Mouse (Mus musculus) liver, embryonic 14.5 days (tissue): Measurements from ENCODE around the gene Wdr17. TPM values are rescaled to one million over a fixed set of nuclear protein-coding genes. Genes with fewer than 3 reads are reported as not detected.

Experiments
- ATAC-seq: fragments of 200-750 bp; cut with Nextera tagmentation; 2 replicates; pipeline ENCODE4 v1.8.0; 2017; ENCODE audit warnings: moderate number of reproducible peaks, mild to moderate bottlenecking, moderate library complexity; ENCODE audit not compliant: insufficient read depth
- DNase-seq, 3 experiments: peaks; one replicate each; pipeline ENCODE4 v3.0.0-alpha.2; 2012 to 2013; ENCODE audit warnings: low read depth in 3 of 3, low spot score in 3 of 3
- H3K27ac ChIP-seq: fragments of 300-500 bp; sonication (generic); 2 replicates; pipeline ENCODE4 v1.5.1; 2014; ENCODE audit warnings: moderate library complexity, mild to moderate bottlenecking, control low read depth, inconsistent platforms
- H3K27me3 ChIP-seq: fragments of 300-500 bp; sonication (generic); 2 replicates; pipeline ENCODE4 v1.6.1; 2014; ENCODE audit warnings: mild to moderate bottlenecking, low read length, moderate library complexity; ENCODE audit not compliant: control insufficient read depth, insufficient read depth
- H3K36me3 ChIP-seq: fragments of 300-500 bp; sonication (generic); replicated peaks from 2 replicates; pipeline ENCODE4 v1.6.1; 2014; ENCODE audit warnings: low read depth; ENCODE audit not compliant: control insufficient read depth, insufficient read depth
- H3K4me1 ChIP-seq, 2 experiments: fragments of 200-500 bp in 1 of 2; fragments of 300-500 bp in 1 of 2; sonication (generic) in 1 of 2; replicated peaks; 2 replicates each; pipeline ENCODE4 v1.6.1; 2012 to 2014; ENCODE audit warnings: antibody characterized with exemption in 1 of 2, inconsistent platforms in 1 of 2, low read length in 1 of 2; ENCODE audit not compliant: control insufficient read depth in 2 of 2, insufficient read depth in 2 of 2
- H3K4me2 ChIP-seq: fragments of 300-500 bp; sonication (generic); 2 replicates; pipeline ENCODE4 v1.6.1; 2014; ENCODE audit warnings: low read depth, mild to moderate bottlenecking, control low read depth, moderate library complexity
- H3K4me3 ChIP-seq, 2 experiments: fragments of 200-500 bp in 1 of 2; fragments of 300-500 bp in 1 of 2; sonication (generic) in 1 of 2; 2 replicates each; pipeline ENCODE4 v1.5.1; 2012 to 2014; ENCODE audit warnings: low read depth in 2 of 2, low read length in 2 of 2, mild to moderate bottlenecking in 2 of 2, control low read depth in 1 of 2, inconsistent platforms in 1 of 2, moderate library complexity in 1 of 2; ENCODE audit not compliant: insufficient read depth in 1 of 2
- H3K9ac ChIP-seq: fragments of 300-500 bp; sonication (generic); replicated peaks from 2 replicates; pipeline ENCODE4 v1.6.1; 2014; ENCODE audit warnings: mild to moderate bottlenecking, control low read depth, moderate library complexity
- H3K9me3 ChIP-seq: fragments of 300-500 bp; sonication (generic); 2 replicates; pipeline ENCODE4 v1.6.1; 2016; ENCODE audit warnings: low read length, mixed read lengths; ENCODE audit not compliant: control insufficient read depth
- CTCF ChIP-seq: IDR thresholded peaks from 2 replicates; pipeline ENCODE4 v1.5.1; 2016; ENCODE audit warnings: antibody characterized with exemption, low read depth, control low read depth
- EP300 ChIP-seq: IDR thresholded peaks from 2 replicates; pipeline ENCODE4 v1.6.1; 2016; ENCODE audit warnings: antibody characterized with exemption, low read depth
- WGBS: fragments of 180-500 bp; shearing (Covaris S2); extraction: QIAGEN DNeasy Blood & Tissue Kit; methylation state at CpG from one replicate; pipeline ENCODE4 v1.1.7; 2014; ENCODE audit not compliant: insufficient replicate concordance; 5-methylcytosine and 5-hydroxymethylcytosine counted together
- polyA plus RNA-seq, 2 experiments: library from polyadenylated mRNA; depleted of rRNA in 1 of 2; stranded (reverse) in 1 of 2; unstranded in 1 of 2; fragments of >200 nt; fragmentation: Nextera tagmentation in 1 of 2; extraction: Ambion mirVana in 1 of 2; gene quantifications; 2 replicates each; pipeline versions ENCODE4 v1.2.1 to v1.2.3; 2012 to 2014

The Wdr17 gene
- polyA plus RNA-seq, 2 experiments: 0.01 to 0.09 TPM

- no peak overlapping the region for H3K27ac ChIP-seq
- no peak overlapping the region for H3K4me2 ChIP-seq
- no peaks in the 10 kb centered on the region for H3K27me3 ChIP-seq
- H3K9ac ChIP-seq: no peak overlapping the region
- H3K4me1 ChIP-seq: no peaks in the 10 kb centered on the region
- H3K36me3 ChIP-seq: no peaks in the 10 kb centered on the region
- TF ChIP-seq EP300: no peak
- TF ChIP-seq CTCF: no peak
- H3K9me3 ChIP-seq: no peaks in the 10 kb centered on the region
- WGBS: 37% methylated on average over 4 of the region's 4 CpGs
- no peak for DNase-seq
- ATAC-seq: no peak
- H3K4me3 ChIP-seq: no peak overlapping the region
These were observed 168.5 kb downstream of the Wdr17 start for GRCm38 (mm10) chr8:54718515-54718914.

GRCm38 (mm10) chr8:54705743-54706142 lies 181.2 kb downstream of the Wdr17 start:
- no peak overlapping the region for H3K4me2 ChIP-seq
- no peak for DNase-seq
- H3K4me3 ChIP-seq: no peak overlapping the region
- 26% methylated on average over 2 of the region's 2 CpGs for WGBS
- H3K27ac ChIP-seq: no peak overlapping the region
- H3K4me1 ChIP-seq: no peaks in the 10 kb centered on the region
- TF ChIP-seq CTCF: no peak
- no peak for TF ChIP-seq EP300
- H3K9ac ChIP-seq: no peak overlapping the region
- no peaks in the 10 kb centered on the region for H3K9me3 ChIP-seq
- no peaks in the 10 kb centered on the region for H3K36me3 ChIP-seq
- H3K27me3 ChIP-seq: no peaks in the 10 kb centered on the region
- ATAC-seq: no peak

GRCm38 (mm10) chr8:54671806-54672205 lies 215.2 kb downstream of the Wdr17 start:
- H3K4me1 ChIP-seq: no peaks in the 10 kb centered on the region
- H3K9me3 ChIP-seq: no peaks in the 10 kb centered on the region
- ATAC-seq: no peak
- H3K27me3 ChIP-seq: no peaks in the 10 kb centered on the region
- H3K4me3 ChIP-seq: no peak overlapping the region
- H3K4me2 ChIP-seq: no peak overlapping the region
- no peaks in the 10 kb centered on the region for H3K36me3 ChIP-seq
- DNase-seq: no peak
- H3K9ac ChIP-seq: no peak overlapping the region
- no peak overlapping the region for H3K27ac ChIP-seq
- no peak for TF ChIP-seq CTCF
- no peak for TF ChIP-seq EP300

GRCm38 (mm10) chr8:54667756-54668155 lies 219.2 kb downstream of the Wdr17 start:
- WGBS: 56% methylated on average over 3 of the region's 3 CpGs
- ATAC-seq: no peak
- no peaks in the 10 kb centered on the region for H3K36me3 ChIP-seq
- H3K27ac ChIP-seq: no peak overlapping the region
- no peak overlapping the region for H3K4me2 ChIP-seq
- no peak for DNase-seq
- no peaks in the 10 kb centered on the region for H3K9me3 ChIP-seq
- H3K9ac ChIP-seq: no peak overlapping the region
- no peaks in the 10 kb centered on the region for H3K4me1 ChIP-seq
- H3K27me3 ChIP-seq: no peaks in the 10 kb centered on the region
- TF ChIP-seq EP300 (no peak), CTCF (no peak)
- no peak overlapping the region for H3K4me3 ChIP-seq

GRCm38 (mm10) chr8:54660675-54661074 lies 226.3 kb downstream of the Wdr17 start:
- DNase-seq (peak; percentile 0 to 16 (median 10)), ATAC-seq (no peak)
- H3K4me2 ChIP-seq: no peak overlapping the region
- no peak overlapping the region for H3K9ac ChIP-seq
- no peaks in the 10 kb centered on the region for H3K9me3 ChIP-seq
- 29% methylated on average over 5 of the region's 5 CpGs for WGBS
- H3K4me1 ChIP-seq: no peaks in the 10 kb centered on the region
- H3K36me3 ChIP-seq: no peaks in the 10 kb centered on the region
- H3K4me3 ChIP-seq: no peak overlapping the region
- no peaks in the 10 kb centered on the region for H3K27me3 ChIP-seq
- TF ChIP-seq EP300 (no peak), CTCF (peak; percentile 51; the same call in 1 of the 2 replicates)
- H3K27ac ChIP-seq: no peak overlapping the region
